Mouse (Mus musculus): Measurements from ENCODE around the gene Spaca3. TPM values are rescaled to one million over a fixed set of nuclear protein-coding genes. Genes with fewer than 3 reads are reported as not detected.

Spaca3 gene
- polyA plus RNA-seq, 2 experiments, result not detected

DNA sequence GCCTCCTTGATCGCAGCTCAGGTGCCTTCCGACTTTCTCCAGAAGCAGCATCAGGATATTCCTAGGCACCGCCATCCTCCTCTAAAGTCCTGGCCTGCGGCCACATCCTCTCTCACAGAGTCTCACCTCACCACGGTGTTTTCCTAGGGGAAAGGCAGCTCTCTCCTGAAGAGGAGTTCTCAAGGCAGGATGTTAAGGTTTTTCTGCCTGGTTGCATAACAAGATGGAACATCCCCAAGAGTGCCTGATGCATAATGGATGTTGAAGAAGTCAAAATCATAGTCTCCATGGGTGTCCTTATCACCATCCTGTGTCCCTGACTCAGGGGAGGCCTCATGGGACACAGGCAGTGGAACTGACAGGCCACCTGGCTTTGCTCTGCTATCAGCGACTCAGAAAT is 49.7 kb downstream of the Spaca3 start:
- no peak for TF ChIP-seq POLR2A (IDR thresholded peaks at IDR 0.05; ENCODE audit: borderline replicate concordance, extremely low read depth, insufficient read depth, insufficient read length)
- no peaks in the 10 kb centered on the region for H3K27me3 ChIP-seq (ENCODE audit: control insufficient read depth, insufficient read depth, low read length)
- no peaks in the 10 kb centered on the region for H3K4me1 ChIP-seq (ENCODE audit: control insufficient read depth, insufficient read depth, low read length)
- H3K9ac ChIP-seq (ENCODE audit: low read depth, low read length, severe bottlenecking), result no peak overlapping the region
- DNase-seq (ENCODE audit: low spot score) (no peak), ATAC-seq (ENCODE audit: low FRiP score, low read depth) (no peak)
- WGBS, result 88% methylated on average over 6 of the region's 6 CpGs
- H3K4me3 ChIP-seq (replicated peaks; ENCODE audit: low read length), result no peak overlapping the region
- H3K27ac ChIP-seq (replicated peaks; ENCODE audit: low read depth, low read length), result no peak overlapping the region
- H3K9me3 ChIP-seq (ENCODE audit: control insufficient read depth, low read length), result no peaks in the 10 kb centered on the region
- H3K36me3 ChIP-seq (ENCODE audit: control insufficient read depth, insufficient read depth, low read length), result no peaks in the 10 kb centered on the region
- no peak overlapping the region for H3K4me2 ChIP-seq (replicated peaks; ENCODE audit: low read depth, low read length, severe bottlenecking)

DNA sequence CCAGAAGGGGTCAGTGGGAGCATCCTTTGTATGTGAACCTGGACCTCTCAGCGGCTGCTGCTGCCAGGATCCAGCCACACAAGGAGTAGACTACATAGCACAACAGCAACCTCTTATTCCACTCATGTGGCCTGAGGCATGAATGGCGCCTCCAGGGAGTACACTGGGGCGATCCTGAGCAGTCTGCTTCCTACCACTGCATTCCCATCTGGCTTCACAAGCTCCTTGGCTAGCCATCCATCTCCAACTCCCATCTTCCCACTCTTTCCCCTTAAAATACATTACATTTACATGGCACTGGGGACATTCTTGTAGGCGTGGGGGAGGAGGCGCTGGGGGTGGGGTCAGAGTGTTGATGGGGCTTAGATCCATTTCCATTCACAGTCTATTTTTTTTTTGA is 54.6 kb downstream of the Spaca3 start:
- DNase-seq (ENCODE audit: low spot score) (no peak), ATAC-seq (ENCODE audit: low FRiP score, low read depth) (no peak)
- WGBS, result 75% methylated on average over 5 of the region's 5 CpGs
- no peak overlapping the region for H3K9ac ChIP-seq (ENCODE audit: low read depth, low read length, severe bottlenecking)
- no peak overlapping the region for H3K4me3 ChIP-seq (replicated peaks; ENCODE audit: low read length)
- no peaks in the 10 kb centered on the region for H3K36me3 ChIP-seq (ENCODE audit: control insufficient read depth, insufficient read depth, low read length)
- no peaks in the 10 kb centered on the region for H3K27me3 ChIP-seq (ENCODE audit: control insufficient read depth, insufficient read depth, low read length)
- H3K9me3 ChIP-seq (ENCODE audit: control insufficient read depth, low read length), result no peaks in the 10 kb centered on the region
- no peak overlapping the region for H3K4me2 ChIP-seq (replicated peaks; ENCODE audit: low read depth, low read length, severe bottlenecking)
- H3K4me1 ChIP-seq (ENCODE audit: control insufficient read depth, insufficient read depth, low read length), result no peaks in the 10 kb centered on the region
- no peak overlapping the region for H3K27ac ChIP-seq (replicated peaks; ENCODE audit: low read depth, low read length)
- no peak for TF ChIP-seq POLR2A (IDR thresholded peaks at IDR 0.05; ENCODE audit: borderline replicate concordance, extremely low read depth, insufficient read depth, insufficient read length)

DNA sequence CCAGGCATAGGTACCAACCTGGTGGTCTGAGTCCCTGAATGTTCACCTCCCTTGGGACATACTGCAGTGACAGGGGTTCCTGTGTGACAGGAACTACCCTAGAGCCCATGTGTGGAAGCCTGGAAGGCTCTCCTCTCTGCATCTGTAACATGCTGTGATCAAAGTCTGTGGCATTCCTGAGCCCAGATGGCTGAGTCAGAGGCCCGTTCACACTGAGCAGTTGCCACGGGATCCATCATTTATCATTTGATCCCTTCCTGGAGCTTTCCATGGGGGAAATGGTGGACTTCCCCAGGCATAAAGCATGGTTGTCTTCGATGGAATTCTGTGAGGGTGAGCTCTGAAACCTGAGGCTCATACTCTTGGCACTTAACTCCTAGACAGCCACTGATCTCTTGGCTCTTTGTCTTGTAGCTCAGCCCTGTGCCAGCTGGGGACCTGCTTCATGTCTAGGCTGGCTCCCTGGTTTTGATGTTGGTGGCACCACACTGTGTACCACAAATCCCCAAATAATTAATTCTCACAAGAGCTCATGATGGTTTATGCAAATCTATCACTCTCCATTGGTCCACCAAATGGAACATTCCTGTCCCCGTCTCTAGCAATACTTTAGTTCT is 55.4 kb downstream of the Spaca3 start:
- H3K27me3 ChIP-seq (ENCODE audit: control insufficient read depth, insufficient read depth, low read length), result no peaks in the 10 kb centered on the region
- TF ChIP-seq POLR2A (IDR thresholded peaks at IDR 0.05; ENCODE audit: borderline replicate concordance, extremely low read depth, insufficient read depth, insufficient read length), result no peak
- no peaks in the 10 kb centered on the region for H3K9me3 ChIP-seq (ENCODE audit: control insufficient read depth, low read length)
- no peaks in the 10 kb centered on the region for H3K4me1 ChIP-seq (ENCODE audit: control insufficient read depth, insufficient read depth, low read length)
- no peak overlapping the region for H3K4me3 ChIP-seq (replicated peaks; ENCODE audit: low read length)
- no peak overlapping the region for H3K9ac ChIP-seq (ENCODE audit: low read depth, low read length, severe bottlenecking)
- DNase-seq (ENCODE audit: low spot score) (no peak), ATAC-seq (ENCODE audit: low FRiP score, low read depth) (no peak)
- H3K4me2 ChIP-seq (replicated peaks; ENCODE audit: low read depth, low read length, severe bottlenecking), result no peak overlapping the region
- WGBS, result 34% methylated on average over 4 of the region's 4 CpGs
- H3K36me3 ChIP-seq (ENCODE audit: control insufficient read depth, insufficient read depth, low read length), result no peaks in the 10 kb centered on the region
- H3K27ac ChIP-seq (replicated peaks; ENCODE audit: low read depth, low read length), result no peak overlapping the region

Other genes starting within 250 kb of the Spaca3 start
- gene Myo1d, start 78.3 kb upstream of the Spaca3 start, polyA plus RNA-seq (2012; rRNA removed), result 6.6 and 7.5 TPM in 2 replicates
- gene Myo1d, start 78.3 kb upstream of the Spaca3 start, polyA plus RNA-seq (2014; fragmentation: Nextera tagmentation; extraction: Ambion mirVana), result 8.3 and 10.6 TPM in 2 replicates
- gene Tmem98, start 48.2 kb upstream of the Spaca3 start, polyA plus RNA-seq (2012; rRNA removed), result 59.2 and 79.9 TPM in 2 replicates
- 68.4 and 83.4 TPM in 2 replicates for gene Tmem98, start 48.2 kb upstream of the Spaca3 start, polyA plus RNA-seq (2014; fragmentation: Nextera tagmentation; extraction: Ambion mirVana)